Mouse (Mus musculus): ENCODE data around the gene Rnf207. TPM values are rescaled to one million over a fixed set of nuclear protein-coding genes. Genes with fewer than 3 reads are reported as not detected.

Gene Rnf207
- polyA plus RNA-seq, 1 experiment from 2014 or later: 1.00 TPM

DNA sequence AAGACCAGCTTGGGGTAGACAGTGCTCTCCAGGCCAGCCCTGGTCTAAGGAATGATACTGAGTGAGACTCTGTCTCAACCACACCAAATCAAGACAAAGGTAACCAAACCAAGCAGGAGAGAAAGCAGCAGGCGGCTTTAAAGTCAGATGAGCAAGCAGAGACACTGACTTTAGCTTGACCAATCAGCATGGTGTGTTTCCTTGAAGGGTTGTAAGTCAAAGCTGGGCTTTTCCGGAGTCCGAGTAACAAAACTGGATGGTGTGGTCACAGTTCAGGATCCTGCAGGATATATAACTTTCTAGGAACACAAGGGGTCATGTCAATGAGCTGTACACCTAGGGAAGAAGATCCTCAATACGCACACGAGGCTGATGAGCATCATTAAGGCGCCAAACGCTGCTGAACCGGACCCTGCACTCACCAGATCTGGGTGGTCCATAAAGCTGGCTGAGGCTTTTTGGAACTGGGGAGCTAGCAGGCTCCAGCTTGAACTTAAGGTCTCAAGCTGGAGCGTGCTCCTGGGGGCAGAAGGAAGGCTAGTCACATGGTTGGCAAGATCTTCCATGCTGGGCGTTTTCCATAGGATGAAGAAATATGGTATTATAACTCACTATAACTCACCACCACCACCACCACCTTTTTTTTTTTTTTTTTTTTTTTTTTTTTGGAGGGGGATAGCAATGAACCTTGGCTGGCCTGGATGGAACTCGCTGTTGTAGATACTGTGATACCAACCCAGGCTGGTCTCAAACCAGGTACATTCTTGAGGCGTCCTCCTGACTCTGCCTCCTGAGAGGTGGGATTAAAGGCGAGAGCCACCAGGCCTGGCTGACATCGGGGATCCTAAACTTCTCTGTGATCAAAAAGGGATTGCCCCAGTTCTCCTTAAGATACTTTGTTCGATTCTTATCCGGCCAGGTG lies 6.1 kb upstream of the Rnf207 start:
- Histone ChIP-seq H3K36me3 (ENCODE audit: control insufficient read depth, insufficient read depth, low read length) (peaks cover 21% of the 10 kb centered on the region), H3K4me3 (ENCODE audit: low read depth, low read length) (peak overlapping the region; percentile 78), H3K27me3 (ENCODE audit: control insufficient read depth, insufficient read depth, low read length) (no peaks in the 10 kb centered on the region), H3K4me2 (replicated peaks; ENCODE audit: low read depth, low read length) (no peak overlapping the region; the same call in 1 of the 2 replicates), H3K4me1 (ENCODE audit: control insufficient read depth, insufficient read depth, low read length) (peaks cover 10% of the 10 kb centered on the region), H3K9me3 (ENCODE audit: control insufficient read depth, low read depth, low read length) (no peaks in the 10 kb centered on the region), H3K27ac (ENCODE audit: low read length) (no peak overlapping the region), H3K9ac (replicated peaks; ENCODE audit: low read depth, low read length) (no peak overlapping the region)
- peak; percentile 26; the same call in 1 of the 2 replicates for ATAC-seq (ENCODE audit: insufficient number of reproducible peaks, insufficient read depth, low FRiP score, low read depth)
- WGBS: 51% methylated on average over 16 of the region's 16 CpGs

DNA sequence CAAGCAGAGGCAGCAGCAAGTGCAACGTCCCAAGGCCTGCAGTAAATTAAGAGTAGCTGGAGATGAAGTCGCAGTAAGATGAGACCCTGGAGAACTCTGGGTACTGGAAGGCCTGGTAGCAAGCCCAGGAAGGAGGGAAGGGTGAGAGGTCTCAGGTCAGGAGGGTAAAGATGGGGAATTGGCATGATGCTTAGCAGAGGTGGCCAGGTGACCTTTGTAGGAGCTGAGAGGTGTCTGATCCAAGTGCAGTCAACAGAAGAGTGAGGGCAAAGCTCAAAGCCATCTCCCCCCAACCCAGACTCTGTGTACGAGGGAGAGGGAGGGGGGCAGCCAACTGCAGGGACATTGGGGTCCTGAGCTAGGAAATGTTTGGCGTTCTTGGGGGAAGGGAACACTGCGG lies 2.7 kb upstream of the Rnf207 start:
- Histone ChIP-seq H3K27ac (ENCODE audit: low read length) (no peak overlapping the region), H3K4me2 (replicated peaks; ENCODE audit: low read depth, low read length) (no peak overlapping the region), H3K9ac (replicated peaks; ENCODE audit: low read depth, low read length) (no peak overlapping the region), H3K27me3 (ENCODE audit: control insufficient read depth, insufficient read depth, low read length) (peaks cover 10% of the 10 kb centered on the region), H3K4me3 (ENCODE audit: low read depth, low read length) (no peak overlapping the region), H3K4me1 (ENCODE audit: control insufficient read depth, insufficient read depth, low read length) (0 out of 2 replicates have a peak, but pooled peaks cover 5% of the 10 kb centered on the region), H3K36me3 (ENCODE audit: control insufficient read depth, insufficient read depth, low read length) (no peaks in the 10 kb centered on the region), H3K9me3 (ENCODE audit: control insufficient read depth, low read depth, low read length) (no peaks in the 10 kb centered on the region)
- 57% methylated on average over 5 of the region's 5 CpGs for WGBS
- no peak for ATAC-seq (ENCODE audit: insufficient number of reproducible peaks, insufficient read depth, low FRiP score, low read depth)

DNA sequence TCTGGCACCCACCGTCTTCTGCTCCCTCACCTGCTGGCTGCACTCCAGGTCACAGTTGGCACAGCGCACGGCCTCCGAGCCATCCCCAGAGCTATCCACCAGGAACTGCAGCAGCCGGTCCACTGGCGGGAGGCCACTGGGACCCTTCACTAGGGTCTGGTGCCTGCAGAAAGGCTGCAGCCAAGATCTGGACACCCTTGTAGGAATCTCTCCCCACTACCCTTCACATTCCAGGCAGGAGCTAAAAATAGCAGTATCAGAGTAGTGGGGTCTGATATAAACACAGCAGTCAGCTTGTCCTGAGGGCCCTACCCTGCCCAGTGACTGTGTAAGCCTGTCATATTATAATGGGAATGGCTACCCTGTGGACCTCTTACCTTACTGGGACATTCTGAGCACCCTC lies 1.2 kb downstream of the Rnf207 start:
- Histone ChIP-seq H3K4me2 (replicated peaks; ENCODE audit: low read depth, low read length) (no peak overlapping the region), H3K4me3 (ENCODE audit: low read depth, low read length) (no peak overlapping the region), H3K9ac (replicated peaks; ENCODE audit: low read depth, low read length) (no peak overlapping the region), H3K36me3 (ENCODE audit: control insufficient read depth, insufficient read depth, low read length) (no peaks in the 10 kb centered on the region), H3K27ac (ENCODE audit: low read length) (no peak overlapping the region), H3K27me3 (ENCODE audit: control insufficient read depth, insufficient read depth, low read length) (peaks cover 35% of the 10 kb centered on the region), H3K4me1 (ENCODE audit: control insufficient read depth, insufficient read depth, low read length) (peaks cover 17% of the 10 kb centered on the region; the same call in 1 of the 2 replicates), H3K9me3 (ENCODE audit: control insufficient read depth, low read depth, low read length) (no peaks in the 10 kb centered on the region)
- WGBS: 76% methylated on average over 6 of the region's 6 CpGs
- ATAC-seq (ENCODE audit: insufficient number of reproducible peaks, insufficient read depth, low FRiP score, low read depth): no peak

DNA sequence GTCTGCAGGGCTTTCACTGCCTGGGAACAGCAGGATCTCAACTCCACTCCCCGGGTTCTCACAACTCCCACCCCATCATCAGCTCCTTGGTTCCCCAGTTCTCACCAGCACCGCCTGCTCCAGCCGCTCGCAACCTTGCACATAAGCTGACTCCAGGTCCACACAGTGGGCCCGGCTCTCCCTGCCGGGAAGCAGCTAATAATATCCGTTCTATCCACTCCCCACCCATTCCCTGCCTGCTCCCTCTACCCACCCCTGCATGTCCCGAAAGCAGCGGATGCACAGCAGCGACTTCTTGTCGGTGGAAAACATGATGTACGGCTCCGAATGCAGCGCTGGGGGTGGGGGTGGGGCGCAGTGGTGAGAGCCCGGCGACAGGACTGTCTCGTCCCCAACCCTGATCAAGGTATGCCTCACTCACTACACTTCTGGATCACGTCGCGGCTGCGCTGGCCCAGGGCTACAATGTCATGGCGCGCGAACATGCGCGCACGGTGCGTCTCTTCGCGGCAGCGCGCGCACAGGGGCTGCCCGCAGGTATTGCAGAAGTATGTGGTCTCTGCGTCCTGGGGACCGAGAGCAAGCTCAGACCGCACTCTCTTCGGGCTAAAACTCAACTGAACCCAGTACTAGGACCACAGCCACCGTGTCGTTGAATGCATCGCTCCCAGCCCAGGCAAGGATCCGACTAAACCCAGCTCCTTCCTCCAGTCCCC lies 3.1 kb downstream of the Rnf207 start:
- Histone ChIP-seq H3K4me2 (replicated peaks; ENCODE audit: low read depth, low read length) (peak overlapping the region; percentile 39), H3K27me3 (ENCODE audit: control insufficient read depth, insufficient read depth, low read length) (peaks cover 38% of the 10 kb centered on the region), H3K9ac (replicated peaks; ENCODE audit: low read depth, low read length) (no peak overlapping the region), H3K4me3 (ENCODE audit: low read depth, low read length) (peak overlapping the region; percentile 25), H3K27ac (ENCODE audit: low read length) (no peak overlapping the region), H3K4me1 (ENCODE audit: control insufficient read depth, insufficient read depth, low read length) (peaks cover 18% of the 10 kb centered on the region; the same call in 1 of the 2 replicates), H3K9me3 (ENCODE audit: control insufficient read depth, low read depth, low read length) (no peaks in the 10 kb centered on the region), H3K36me3 (ENCODE audit: control insufficient read depth, insufficient read depth, low read length) (no peaks in the 10 kb centered on the region)
- WGBS: under 1% methylated on average over 43 of the region's 43 CpGs
- no peak for ATAC-seq (ENCODE audit: insufficient number of reproducible peaks, insufficient read depth, low FRiP score, low read depth)

DNA sequence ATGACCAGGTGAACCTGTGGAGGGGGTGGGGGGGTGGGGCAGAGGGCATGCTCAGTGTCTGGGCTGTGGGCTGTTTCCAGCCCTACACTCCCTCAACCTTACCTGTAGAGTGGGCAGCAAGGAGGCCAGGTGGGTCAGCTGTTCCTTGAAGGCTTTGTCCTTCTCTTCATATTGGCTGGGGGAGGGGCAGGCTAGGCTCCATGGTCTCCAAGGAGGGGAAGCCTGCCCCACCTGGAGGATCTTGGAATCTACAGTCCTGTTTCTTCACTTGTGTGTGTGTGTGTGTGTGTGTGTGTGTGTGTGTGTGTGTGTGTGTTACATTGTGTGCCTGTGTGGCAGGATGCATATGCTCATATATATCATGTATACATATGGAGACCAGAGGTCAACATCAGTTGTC lies 4.9 kb downstream of the Rnf207 start:
- peaks cover 18% of the 10 kb centered on the region; the same call in 1 of the 2 replicates for H3K4me1 ChIP-seq (ENCODE audit: control insufficient read depth, insufficient read depth, low read length)
- H3K36me3 ChIP-seq (ENCODE audit: control insufficient read depth, insufficient read depth, low read length): no peaks in the 10 kb centered on the region
- no peak overlapping the region for H3K4me3 ChIP-seq (ENCODE audit: low read depth, low read length)
- H3K9ac ChIP-seq (replicated peaks; ENCODE audit: low read depth, low read length): no peak overlapping the region
- ATAC-seq (ENCODE audit: insufficient number of reproducible peaks, insufficient read depth, low FRiP score, low read depth): no peak; the same call in 1 of the 2 replicates
- H3K4me2 ChIP-seq (replicated peaks; ENCODE audit: low read depth, low read length): peak overlapping the region; percentile 60; the same call in 1 of the 2 replicates
- peaks cover 38% of the 10 kb centered on the region for H3K27me3 ChIP-seq (ENCODE audit: control insufficient read depth, insufficient read depth, low read length)
- H3K27ac ChIP-seq (ENCODE audit: low read length): no peak overlapping the region
- H3K9me3 ChIP-seq (ENCODE audit: control insufficient read depth, low read depth, low read length): no peaks in the 10 kb centered on the region

DNA sequence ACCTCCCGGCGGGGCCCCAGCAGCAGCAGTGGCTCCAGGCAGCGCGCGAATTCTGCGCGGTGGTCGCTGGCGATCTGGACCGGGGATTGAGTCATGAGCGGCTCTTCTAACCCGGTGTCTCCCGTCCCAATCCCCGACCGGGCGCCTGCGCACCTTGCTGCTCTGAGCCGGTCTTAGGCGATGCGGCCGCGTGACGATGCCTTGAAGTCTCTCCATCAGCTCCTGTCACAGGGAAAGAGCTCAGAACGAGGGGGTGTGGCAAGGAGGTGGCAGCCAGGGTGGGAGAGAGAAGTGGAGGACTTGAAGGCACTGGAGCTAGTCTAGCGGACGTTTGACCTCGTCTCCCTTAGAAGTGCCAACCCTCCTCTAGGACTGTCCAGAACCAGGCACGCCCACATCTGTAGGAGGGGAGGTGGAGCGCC lies 5.6 kb downstream of the Rnf207 start:
- Histone ChIP-seq H3K9ac (replicated peaks; ENCODE audit: low read depth, low read length) (no peak overlapping the region), H3K27ac (ENCODE audit: low read length) (no peak overlapping the region), H3K9me3 (ENCODE audit: control insufficient read depth, low read depth, low read length) (no peaks in the 10 kb centered on the region), H3K4me2 (replicated peaks; ENCODE audit: low read depth, low read length) (peak overlapping the region; percentile 60), H3K27me3 (ENCODE audit: control insufficient read depth, insufficient read depth, low read length) (peaks cover 38% of the 10 kb centered on the region), H3K36me3 (ENCODE audit: control insufficient read depth, insufficient read depth, low read length) (no peaks in the 10 kb centered on the region), H3K4me1 (ENCODE audit: control insufficient read depth, insufficient read depth, low read length) (peaks cover 13% of the 10 kb centered on the region; the same call in 1 of the 2 replicates), H3K4me3 (ENCODE audit: low read depth, low read length) (peak overlapping the region; percentile 25)
- peak; percentile 33; the same call in 1 of the 2 replicates for ATAC-seq (ENCODE audit: insufficient number of reproducible peaks, insufficient read depth, low FRiP score, low read depth)
- under 1% methylated on average over 29 of the region's 29 CpGs for WGBS

DNA sequence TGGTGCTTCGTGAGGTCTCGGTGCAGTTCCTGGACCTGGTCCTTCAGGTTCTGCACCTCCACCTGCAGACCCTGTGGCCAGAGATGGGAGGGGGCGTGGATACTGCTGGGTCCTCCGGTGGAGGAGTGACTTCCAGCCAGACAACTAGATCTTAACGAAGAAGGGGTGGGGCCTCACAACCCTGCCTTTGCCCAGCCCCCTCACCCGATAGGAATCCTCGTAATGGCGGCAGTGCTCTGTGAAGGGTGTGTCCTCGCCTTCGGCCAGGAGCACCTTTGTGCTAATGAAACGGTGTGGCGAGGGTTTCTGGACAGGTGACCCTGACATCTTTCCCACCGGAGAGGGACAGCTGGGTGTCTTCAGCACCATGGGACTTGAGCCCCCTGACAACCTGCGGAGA lies 6.6 kb downstream of the Rnf207 start:
- Histone ChIP-seq H3K4me3 (ENCODE audit: low read depth, low read length) (no peak overlapping the region), H3K27ac (ENCODE audit: low read length) (no peak overlapping the region), H3K4me2 (replicated peaks; ENCODE audit: low read depth, low read length) (peak overlapping the region; percentile 60), H3K9ac (replicated peaks; ENCODE audit: low read depth, low read length) (no peak overlapping the region), H3K27me3 (ENCODE audit: control insufficient read depth, insufficient read depth, low read length) (peaks cover 34% of the 10 kb centered on the region), H3K4me1 (ENCODE audit: control insufficient read depth, insufficient read depth, low read length) (peaks cover 12% of the 10 kb centered on the region; the same call in 1 of the 2 replicates), H3K36me3 (ENCODE audit: control insufficient read depth, insufficient read depth, low read length) (no peaks in the 10 kb centered on the region), H3K9me3 (ENCODE audit: control insufficient read depth, low read depth, low read length) (no peaks in the 10 kb centered on the region)
- WGBS: 4% methylated on average over 14 of the region's 14 CpGs
- ATAC-seq (ENCODE audit: insufficient number of reproducible peaks, insufficient read depth, low FRiP score, low read depth): no peak

DNA sequence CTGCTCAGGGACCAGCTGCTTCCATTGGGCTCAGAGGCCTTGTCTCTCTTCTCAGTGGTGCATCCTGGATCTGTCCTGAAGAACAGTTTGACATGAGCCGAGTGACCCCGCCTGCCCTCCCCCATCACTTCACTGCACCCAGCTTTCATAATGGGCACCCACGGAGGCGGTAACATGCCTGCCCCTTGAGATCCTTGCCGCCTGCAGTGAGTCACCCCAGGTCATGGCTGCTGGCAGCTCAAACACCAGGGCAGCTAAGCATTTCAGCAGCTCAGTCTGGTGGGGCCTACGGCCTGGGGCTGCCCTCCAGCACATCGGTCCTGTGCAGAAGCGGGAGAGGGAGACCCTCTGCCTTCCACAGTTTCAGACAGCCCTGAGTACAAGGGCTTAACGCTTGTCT lies 11.3 kb downstream of the Rnf207 start:
- H3K36me3 ChIP-seq (ENCODE audit: control insufficient read depth, insufficient read depth, low read length): peaks cover 12% of the 10 kb centered on the region
- H3K27me3 ChIP-seq (ENCODE audit: control insufficient read depth, insufficient read depth, low read length): peaks cover 3% of the 10 kb centered on the region; the same call in 1 of the 2 replicates
- H3K4me2 ChIP-seq (replicated peaks; ENCODE audit: low read depth, low read length): no peak overlapping the region
- no peaks in the 10 kb centered on the region for H3K9me3 ChIP-seq (ENCODE audit: control insufficient read depth, low read depth, low read length)
- H3K9ac ChIP-seq (replicated peaks; ENCODE audit: low read depth, low read length): no peak overlapping the region
- H3K4me3 ChIP-seq (ENCODE audit: low read depth, low read length): no peak overlapping the region
- H3K4me1 ChIP-seq (ENCODE audit: control insufficient read depth, insufficient read depth, low read length): no peaks in the 10 kb centered on the region; the same call in 1 of the 2 replicates
- no peak overlapping the region for H3K27ac ChIP-seq (ENCODE audit: low read length)
- 86% methylated on average over 9 of the region's 9 CpGs for WGBS
- ATAC-seq (ENCODE audit: insufficient number of reproducible peaks, insufficient read depth, low FRiP score, low read depth): no peak
